Mouse (Mus musculus): ENCODE results near the gene Wdr43.
"Not testable (repeated sequence)": the region's sequence is repeated elsewhere in the genome, so short reads cannot be mapped to it uniquely, and the experiment has no call there.

Gene Wdr43

GRCm38 (mm10) chr17:71615638-71616318 lies at the start of gene Wdr43:
Wdr43 (plus strand) TSS chr17:71615895.
- peak; percentile 84 to 95 for DNase-seq (ENCODE audit: low spot score in 2 of 2)

GRCm38 (mm10) chr17:71579176-71579705 lies 36.5 kb upstream of the Wdr43 start:
- DNase-seq (ENCODE audit: low spot score in 2 of 2), result no peak

GRCm38 (mm10) chr17:71597881-71598658 lies 17.6 kb upstream of the Wdr43 start:
- DNase-seq (ENCODE audit: low spot score in 2 of 2), result no peak

GRCm38 (mm10) chr17:71598659-71599554 lies 16.8 kb upstream of the Wdr43 start:
- DNase-seq (ENCODE audit: low spot score in 2 of 2), result peak; percentile 82 to 90

- DNase-seq (ENCODE audit: low spot score in 2 of 2), result no peak
Observed at GRCm38 (mm10) chr17:71616319-71617032, 781 bp downstream of the Wdr43 start.

- DNase-seq (ENCODE audit: low spot score in 2 of 2), result no peak
Observed at GRCm38 (mm10) chr17:71617033-71617362, 1.3 kb downstream of the Wdr43 start.

DNA sequence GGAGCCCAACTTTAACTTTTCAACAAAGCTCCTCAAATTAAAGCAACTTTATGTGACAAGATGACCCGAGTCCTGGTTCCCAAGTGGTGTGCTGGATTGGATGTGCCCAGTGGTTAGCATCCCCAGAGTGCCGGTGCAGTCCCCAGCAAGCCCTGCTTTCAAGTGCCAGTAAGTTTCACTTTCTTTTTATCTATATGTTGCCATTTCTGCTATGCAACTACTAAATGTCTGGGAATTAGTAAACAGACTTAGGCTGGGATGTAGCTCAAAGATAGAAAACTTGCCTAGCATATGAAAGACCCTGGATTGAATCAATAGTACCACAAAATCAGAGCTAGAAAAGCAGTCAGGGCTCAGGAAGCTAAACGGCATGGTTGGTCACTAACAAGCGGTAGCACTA lies 2.3 kb downstream of the Wdr43 start:
- no peak for DNase-seq (ENCODE audit: low spot score in 2 of 2)

- no peak for DNase-seq (ENCODE audit: low spot score in 2 of 2)
Observed at GRCm38 (mm10) chr17:71631806-71632205, 16.1 kb downstream of the Wdr43 start.

- DNase-seq (ENCODE audit: low spot score in 2 of 2), result no peak
Observed at GRCm38 (mm10) chr17:71633350-71633749, 17.7 kb downstream of the Wdr43 start.

GRCm38 (mm10) chr17:71636786-71637185 lies 21.1 kb downstream of the Wdr43 start:
- no peak for DNase-seq (ENCODE audit: low spot score in 2 of 2)

- DNase-seq (ENCODE audit: low spot score in 2 of 2), result no peak
Observed at GRCm38 (mm10) chr17:71637750-71638265, 22.1 kb downstream of the Wdr43 start.

- not testable (repeated sequence) for DNase-seq (ENCODE audit: low spot score in 2 of 2)
Observed at GRCm38 (mm10) chr17:71639056-71639455, 23.4 kb downstream of the Wdr43 start.

GRCm38 (mm10) chr17:71640421-71641085 lies 24.9 kb downstream of the Wdr43 start:
- no peak for DNase-seq (ENCODE audit: low spot score in 2 of 2)

- no peak for DNase-seq (ENCODE audit: low spot score in 2 of 2)
Observed at GRCm38 (mm10) chr17:71642190-71642589, 26.5 kb downstream of the Wdr43 start.

DNA sequence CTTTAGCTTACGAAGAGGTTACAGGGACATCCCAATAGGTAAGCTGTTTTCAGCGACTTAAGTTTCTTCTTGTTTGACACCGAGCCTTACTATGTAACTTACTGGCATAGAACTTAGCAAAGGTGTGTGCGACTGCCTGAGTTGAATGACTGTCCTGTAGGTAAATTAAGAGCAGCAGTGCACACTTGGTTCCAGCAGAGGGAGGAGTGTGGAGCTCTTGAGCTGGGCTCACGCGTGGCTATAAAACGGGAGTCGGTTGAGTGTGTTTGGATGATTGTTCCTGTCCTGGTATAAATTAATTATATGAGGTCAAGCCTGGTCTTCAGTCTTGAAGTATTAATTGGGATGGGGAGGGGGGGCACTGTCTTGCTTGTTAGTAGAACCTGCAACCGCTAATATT lies 34.3 kb downstream of the Wdr43 start:
- DNase-seq (ENCODE audit: low spot score in 2 of 2), result no peak

- no peak for DNase-seq (ENCODE audit: low spot score in 2 of 2)
Observed at GRCm38 (mm10) chr17:71652495-71652894, 36.8 kb downstream of the Wdr43 start.

- no peak for DNase-seq (ENCODE audit: low spot score in 2 of 2)
Observed at GRCm38 (mm10) chr17:71652934-71653333, 37.2 kb downstream of the Wdr43 start.

- no peak for DNase-seq (ENCODE audit: low spot score in 2 of 2)
Observed at GRCm38 (mm10) chr17:71657521-71657920, 41.8 kb downstream of the Wdr43 start.

DNA sequence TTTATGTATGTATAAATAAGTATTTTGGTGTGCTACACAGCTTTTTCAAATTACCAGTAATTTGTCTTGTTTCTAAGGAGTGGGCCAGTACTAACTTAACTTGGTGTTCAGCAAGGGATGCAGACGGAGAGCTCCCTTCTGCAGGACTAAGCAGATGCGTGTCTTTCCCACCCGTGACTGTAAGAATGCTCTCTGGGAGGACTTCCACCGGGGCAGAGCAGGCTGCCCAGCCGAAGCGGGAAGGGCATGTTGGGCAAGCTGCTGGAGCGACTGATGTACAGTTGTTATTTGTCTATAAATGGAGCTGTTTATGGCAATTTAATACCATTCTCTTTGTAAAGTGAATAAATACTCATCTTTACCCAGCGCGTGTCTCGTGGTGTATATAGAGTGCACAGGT lies 43.0 kb downstream of the Wdr43 start:
- DNase-seq (ENCODE audit: low spot score in 2 of 2), result no peak

DNA sequence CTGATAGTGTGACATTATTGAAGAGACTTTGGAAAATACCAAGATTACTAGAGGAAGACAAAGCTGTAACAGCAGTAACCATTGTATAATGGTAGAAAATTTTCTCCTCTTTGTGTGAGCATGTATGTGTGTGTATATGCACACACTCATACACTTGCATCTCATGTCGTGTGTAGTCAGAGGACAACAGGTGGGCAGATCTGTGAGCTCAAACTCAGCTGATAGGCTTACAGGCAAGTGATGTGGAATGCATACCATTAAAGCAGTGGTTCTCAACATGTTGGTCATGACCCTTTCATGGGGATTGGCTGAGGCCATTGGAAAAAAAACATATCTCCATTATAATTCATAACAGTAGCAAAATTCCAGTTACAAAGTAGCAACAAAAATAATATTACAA lies 44.7 kb downstream of the Wdr43 start:
- DNase-seq (ENCODE audit: low spot score in 2 of 2), result no peak
